In the genomic region with DNA sequence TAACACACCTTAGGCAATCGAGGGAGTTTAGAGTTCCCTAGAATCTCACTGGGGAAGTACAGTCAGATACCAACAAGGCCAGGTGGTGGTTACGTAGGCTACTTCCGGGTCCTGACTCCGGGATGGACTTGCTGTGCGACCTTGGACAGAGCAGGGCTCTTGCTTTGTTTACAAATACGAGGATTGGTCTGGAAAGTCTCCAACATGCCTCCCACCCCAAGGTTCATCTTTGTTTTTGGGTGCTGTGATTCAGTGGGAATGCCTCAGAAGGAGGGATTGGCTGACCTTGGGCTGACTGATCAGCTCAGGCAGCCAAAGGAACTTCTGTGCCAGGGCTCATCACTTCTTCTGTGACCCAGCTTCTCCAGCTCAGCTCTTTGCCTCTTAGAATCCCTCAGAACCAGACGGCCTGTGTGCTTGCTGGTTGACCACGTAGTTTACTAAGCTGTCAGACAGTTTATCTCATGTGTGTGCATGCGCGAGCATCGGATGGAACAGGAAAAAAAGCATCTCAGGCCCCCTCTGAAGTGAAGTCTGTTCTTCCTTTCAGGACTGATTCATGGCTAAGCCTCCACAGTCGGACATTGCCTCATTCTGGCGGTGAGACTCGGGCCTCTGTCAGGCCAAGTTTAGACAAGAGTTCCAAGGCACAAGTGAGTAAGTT, we compare ENCODE assay signal across 11 mouse cellular contexts. TPM values are rescaled to one million over a fixed set of nuclear protein-coding genes. Genes with fewer than 3 reads are reported as not detected.
DNase-seq lines count a peak whose midpoint lies in the region; ATAC-seq lines count a peak whose summit lies in the region.
"Had no signal": no experiment of that assay in that cellular context is flagged by ENCODE, and none has a peak within 500 bp of the region (broad histone marks: within the 10 kb centered on the region; RNA-seq: fewer than 3 reads in every experiment).

No protein-coding gene starts in this region.

- WGBS in hindbrain, embryonic 11.5 days, result 89% methylated on average over 14 of the region's 14 CpGs

- H3K9ac ChIP-seq in hindbrain, embryonic 11.5 days (ENCODE audit: low read depth, low read length), result no peak overlapping the region
- H3K9ac ChIP-seq: heart, embryonic 15.5 days; liver, embryonic 13.5 days had no signal

- no peak overlapping the region for H3K4me3 ChIP-seq in hindbrain, embryonic 11.5 days (ENCODE audit: low read depth, low read length)
- H3K4me3 ChIP-seq: heart, embryonic 15.5 days; liver, embryonic 13.5 days had no signal

- H3K36me3 ChIP-seq in hindbrain, embryonic 11.5 days (ENCODE audit: control insufficient read depth, insufficient read depth, low read length), result no peaks in the 10 kb centered on the region
- H3K36me3 ChIP-seq: heart, embryonic 15.5 days; liver, embryonic 13.5 days had no signal

- DNase-seq in heart, adult 9 months (ENCODE audit: low spot score in 2 of 2), result peak; percentile 53 to 67
- no peak for DNase-seq in heart, adult 8-10 months (ENCODE audit: low spot score)
- DNase-seq in NIH3T3 (ENCODE audit: low read depth), result peak; percentile 83
- peak; percentile 43 to 64 for DNase-seq in gastrocnemius, postnatal 36 days
- DNase-seq in lung, postnatal 14 days, result peak; percentile 54
- no peak for DNase-seq in hindbrain, embryonic 11.5 days (ENCODE audit: low spot score)
- no peak for DNase-seq in left cerebral cortex, postnatal 10 days (ENCODE audit: extremely low spot score in 1 of 2, low spot score in 2 of 2)
- DNase-seq: liver, embryonic 13.5 days had no signal

- H3K27ac ChIP-seq in hindbrain, embryonic 11.5 days (ENCODE audit: low read depth, low read length), result no peak overlapping the region
- H3K27ac ChIP-seq: heart, embryonic 15.5 days; liver, embryonic 13.5 days had no signal

- H3K4me1 ChIP-seq in hindbrain, embryonic 11.5 days (replicated peaks; ENCODE audit: control insufficient read depth, insufficient read depth, low read length), result no peaks in the 10 kb centered on the region

- intact Hi-C loops in gastrocnemius, postnatal 36 days (cut with DNase I), result no loop called here
- intact Hi-C loops in left cerebral cortex, postnatal 10 days (cut with DNase I), result no loop called here

- no peaks in the 10 kb centered on the region for H3K27me3 ChIP-seq in hindbrain, embryonic 11.5 days (ENCODE audit: control insufficient read depth, insufficient read depth, low read length)
- H3K27me3 ChIP-seq: heart, embryonic 15.5 days; liver, embryonic 13.5 days had no signal

- H3K4me2 ChIP-seq in hindbrain, embryonic 11.5 days (replicated peaks; ENCODE audit: low read depth, low read length), result no peak overlapping the region
- H3K4me2 ChIP-seq: heart, embryonic 15.5 days; liver, embryonic 13.5 days had no signal

- no peak for ATAC-seq in hindbrain, embryonic 11.5 days (ENCODE audit: low FRiP score)
- ATAC-seq in cerebellum, adult (ENCODE audit: insufficient number of reproducible peaks, low FRiP score, low TSS enrichment), result no peak

- no peaks in the 10 kb centered on the region for H3K9me3 ChIP-seq in hindbrain, embryonic 11.5 days (ENCODE audit: control insufficient read depth, low read length)
- H3K9me3 ChIP-seq: heart, embryonic 15.5 days; liver, embryonic 13.5 days had no signal

RNA-seq across cellular contexts. Expression of a gene that starts 20.7 kb away (rescaled TPM):
- 10 to 100 TPM; 10.2 to 16.8 (median 14.4) TPM for total RNA-seq in heart, adult 8-10 months (2022)
- 10 to 100 TPM; 14.1 to 17.1 TPM for total RNA-seq in gastrocnemius, postnatal 36 days (2021)
- 40.0 and 48.4 TPM in 2 replicates for polyA plus RNA-seq in hindbrain, embryonic 11.5 days (2014; fragmentation: Nextera tagmentation; extraction: Ambion mirVana)
- total RNA-seq in left cerebral cortex, postnatal 10 days (2021), result 1 to 10 TPM; 3.5 to 4.0 TPM

RNA-seq across cellular contexts. Expression of a gene that starts 40.3 kb away (rescaled TPM):
- total RNA-seq in heart, adult 8-10 months (2022), result not detected
- not detected for total RNA-seq in gastrocnemius, postnatal 36 days (2021)
- not detected in 2 replicates for polyA plus RNA-seq in hindbrain, embryonic 11.5 days (2014; fragmentation: Nextera tagmentation; extraction: Ambion mirVana)
- total RNA-seq in left cerebral cortex, postnatal 10 days (2021), result not detected
- polyA plus RNA-seq: C2C12; heart, embryonic 15.5 days had no signal

Comparison
In these comparisons a context has a peak if more than half of its experiments do, and no peak if none do; other contexts are left out.
1. DNase-seq: peak in heart, adult 9 months (2 of 2), NIH3T3 (single experiment), gastrocnemius, postnatal 36 days (2 of 2) and lung, postnatal 14 days (single experiment); none in heart, adult 8-10 months (single experiment), hindbrain, embryonic 11.5 days (single experiment) and left cerebral cortex, postnatal 10 days (0 of 2).